ENCODE assay signal across 10 mouse cellular contexts in genomic region chr9:46544326-46544725, GRCm38 (mm10).
"Had no signal": no experiment of that assay in that cellular context is flagged by ENCODE, and none has a peak within 500 bp of the region (broad histone marks: within the 10 kb centered on the region; RNA-seq: fewer than 3 reads in every experiment).

No protein-coding gene starts in this region.

- ATAC-seq: lung, postnatal 0 days; midbrain, embryonic 13.5 days had no signal

- DNase-seq: kidney, postnatal 36 days; layer of hippocampus, adult 9-11 months; layer of hippocampus, postnatal 36 days; lung, adult 2 months; lung, postnatal 36 days; right cerebral cortex, postnatal 14 days; thymus, adult 2 months; thymus, postnatal 36 days had no signal
